Mouse (Mus musculus): Measurements from ENCODE around the gene Nectin4. TPM values are rescaled to one million over a fixed set of nuclear protein-coding genes. Genes with fewer than 3 reads are reported as not detected.

The Nectin4 gene
- polyA plus RNA-seq (2014; fragmentation: Illumina TruSeq; extraction: RNeasy Lipid Tissue Mini Kit (QIAGEN cat#74804); ENCODE audit: low read depth, low replicate concordance), result 0.74 TPM

DNA sequence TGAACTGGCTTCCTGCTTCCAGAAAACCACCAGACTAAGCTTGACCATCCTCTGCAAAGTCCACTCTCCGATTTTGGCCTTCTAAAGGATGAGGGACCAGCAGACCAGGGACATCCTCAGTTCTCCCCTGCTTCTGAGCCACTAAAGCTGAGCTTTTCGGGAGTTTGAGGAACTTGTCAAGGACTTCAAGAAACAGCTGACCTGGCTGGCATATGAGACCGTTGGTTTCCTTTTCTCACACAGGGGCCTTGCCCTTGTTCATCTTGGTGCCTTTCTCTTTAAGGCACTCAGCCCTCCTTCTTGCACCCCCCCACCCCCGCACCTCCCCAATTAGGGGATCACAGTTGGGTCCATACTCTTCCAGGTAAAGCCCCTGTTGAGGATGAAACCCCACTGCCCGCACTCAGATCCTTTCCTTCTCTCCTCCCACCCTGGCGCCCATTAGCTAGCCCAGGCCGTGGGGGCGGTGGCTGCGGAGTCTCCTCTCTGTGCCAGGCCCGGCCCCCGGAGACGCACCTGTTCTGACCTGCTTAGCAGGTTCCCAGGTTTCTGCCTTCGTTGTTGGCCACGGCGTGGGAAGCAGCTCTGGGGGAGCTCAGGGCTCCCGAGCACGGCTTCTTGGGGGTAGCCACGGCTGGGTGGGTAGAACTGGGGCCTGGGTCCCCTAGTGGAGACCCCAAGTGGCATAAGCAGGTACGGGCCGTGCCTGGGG, at the start of gene Nectin4:
TSS of gene Nectin4 (plus strand) at position 255 of the 712 bp plus-strand sequence.

DNA sequence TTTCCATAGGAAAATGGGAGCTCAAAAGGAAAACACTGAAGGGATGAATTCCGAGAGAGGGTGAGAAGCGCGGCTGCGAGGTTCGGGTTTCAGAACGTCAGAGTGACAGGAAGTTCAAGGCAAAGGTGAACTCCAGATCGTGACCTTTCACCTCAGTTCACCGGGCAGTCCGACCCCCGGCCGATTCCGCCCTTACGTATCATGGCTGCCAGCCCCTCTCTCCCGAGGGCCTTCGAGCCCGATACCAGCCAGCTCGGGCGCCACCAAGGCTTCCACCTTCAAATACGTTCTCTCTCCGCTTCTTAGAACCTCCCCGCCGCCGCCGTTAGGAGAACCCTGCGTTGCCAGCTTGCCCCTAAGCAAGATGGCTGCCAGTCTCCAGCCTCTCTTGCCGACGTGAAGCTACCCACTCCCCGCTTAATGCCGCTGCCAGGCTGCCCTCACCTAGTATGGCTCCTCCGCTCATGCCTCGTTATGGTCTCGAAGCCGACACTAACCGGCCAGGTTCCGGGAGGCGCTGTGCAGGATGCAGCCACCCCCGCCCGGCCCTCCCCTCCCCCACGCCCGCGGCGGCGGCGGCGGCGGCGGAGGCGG, 41.0 kb upstream of the Nectin4 start, which contains the start of gene Dedd:
TSS of gene Dedd (plus strand) at position 307 of the 594 bp plus-strand sequence.

DNA sequence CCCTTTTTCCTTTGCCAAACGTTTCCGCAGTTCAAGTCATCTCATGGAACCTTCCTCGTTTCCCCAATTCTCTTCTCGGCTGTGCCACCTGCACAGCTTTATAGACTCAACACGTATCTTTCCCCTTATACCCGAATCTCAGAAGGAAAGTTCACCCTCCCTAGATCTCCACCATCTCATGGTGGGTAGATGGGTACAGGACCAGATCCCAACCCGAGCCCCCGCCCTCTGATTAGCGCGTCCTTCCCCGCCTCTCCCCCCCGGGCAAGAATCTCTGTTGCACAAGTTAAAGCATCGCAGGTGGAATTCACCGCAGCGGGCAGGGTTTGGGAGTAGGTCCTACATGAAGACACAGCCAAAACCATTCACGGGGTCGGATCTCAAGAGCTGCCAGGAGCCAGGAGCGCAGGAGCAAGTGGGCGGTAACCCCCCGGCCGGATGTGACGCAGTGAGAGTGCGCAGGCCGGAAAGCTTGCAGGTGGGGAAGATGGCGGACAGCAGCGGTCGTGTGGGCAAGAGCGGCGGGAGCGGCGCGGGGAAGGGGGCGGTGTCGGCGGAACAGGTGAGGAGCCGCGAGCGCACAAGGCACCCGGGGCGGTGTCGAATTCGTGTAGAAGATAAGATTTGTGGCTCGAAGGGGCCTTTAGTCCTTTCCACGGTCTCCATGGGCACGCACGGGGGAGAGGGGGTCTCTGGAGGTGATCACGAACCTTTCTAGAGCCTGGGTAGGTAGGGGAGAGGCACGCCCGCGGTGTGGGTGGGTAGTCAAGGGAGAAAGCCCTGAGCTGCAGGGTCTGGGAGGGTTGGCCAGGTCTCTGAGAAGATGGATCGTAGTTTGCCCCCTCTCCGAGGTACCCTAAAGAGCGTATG, 24.4 kb upstream of the Nectin4 start, which contains the start of the genes Nit1 and Pfdn2:
TSS of gene Nit1 (minus strand) at position 422 of the 870 bp plus-strand sequence.
TSS of gene Pfdn2 (plus strand) at position 446 of the 870 bp plus-strand sequence.

DNA sequence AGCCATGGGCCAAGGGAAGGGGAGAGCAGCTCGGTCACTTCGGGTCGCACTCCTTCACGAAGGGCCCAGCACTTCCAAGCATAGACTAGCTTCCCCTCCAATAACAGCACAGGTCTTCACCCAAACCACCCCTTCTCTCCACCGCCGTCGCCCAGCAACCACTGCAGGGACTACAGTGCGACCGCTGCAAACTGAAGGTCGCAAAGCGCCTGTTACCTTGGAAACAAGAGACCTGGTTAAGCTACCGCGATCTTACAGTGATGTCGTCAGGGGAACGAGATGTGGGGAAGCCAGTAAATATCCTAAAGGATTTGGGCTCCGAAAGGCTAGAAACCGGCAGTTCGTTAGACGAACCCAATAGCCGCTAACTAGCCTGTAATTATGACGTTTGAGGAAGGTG, 9.2 kb upstream of the Nectin4 start, which contains the start of gene Klhdc9:
TSS of gene Klhdc9 (minus strand) at position 143 of the 400 bp plus-strand sequence.

DNA sequence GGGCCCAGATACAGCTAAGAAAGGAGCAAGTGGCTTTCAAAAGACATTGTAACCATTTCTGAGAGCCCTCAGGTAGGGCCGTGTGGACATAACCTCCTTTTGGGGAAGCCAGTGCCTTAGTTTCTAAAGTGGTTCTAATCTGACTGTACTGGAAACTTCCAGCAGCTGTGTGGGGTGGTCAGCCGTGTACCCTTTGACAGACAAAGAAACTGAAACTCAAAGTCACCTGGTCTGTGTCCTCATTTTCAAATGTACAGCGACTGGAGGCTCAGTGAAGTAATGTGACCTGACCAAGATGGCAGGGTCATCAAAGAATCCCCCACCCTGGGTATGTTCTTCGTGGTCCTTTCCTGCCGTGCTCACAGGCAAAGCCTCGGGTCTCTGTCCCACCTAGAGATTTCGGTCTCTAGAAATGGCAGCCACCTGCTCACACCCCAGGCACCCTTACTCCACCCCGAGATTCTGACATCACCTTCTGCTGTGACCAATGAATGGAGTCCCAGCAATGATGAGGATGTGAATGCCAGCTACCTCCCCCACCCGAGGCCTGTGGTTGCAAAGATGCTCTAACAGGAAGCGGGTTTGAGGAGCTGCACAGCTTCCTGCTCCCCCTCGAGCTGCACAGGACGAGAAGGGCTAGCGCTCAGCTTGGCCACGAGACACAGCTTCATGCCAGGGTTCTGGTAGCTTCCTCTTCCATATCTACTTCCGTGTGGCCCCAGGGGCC, 18.6 kb downstream of the Nectin4 start, which contains the start of gene Arhgap30:
TSS of gene Arhgap30 (plus strand) at position 579 of the 727 bp plus-strand sequence.

DNA sequence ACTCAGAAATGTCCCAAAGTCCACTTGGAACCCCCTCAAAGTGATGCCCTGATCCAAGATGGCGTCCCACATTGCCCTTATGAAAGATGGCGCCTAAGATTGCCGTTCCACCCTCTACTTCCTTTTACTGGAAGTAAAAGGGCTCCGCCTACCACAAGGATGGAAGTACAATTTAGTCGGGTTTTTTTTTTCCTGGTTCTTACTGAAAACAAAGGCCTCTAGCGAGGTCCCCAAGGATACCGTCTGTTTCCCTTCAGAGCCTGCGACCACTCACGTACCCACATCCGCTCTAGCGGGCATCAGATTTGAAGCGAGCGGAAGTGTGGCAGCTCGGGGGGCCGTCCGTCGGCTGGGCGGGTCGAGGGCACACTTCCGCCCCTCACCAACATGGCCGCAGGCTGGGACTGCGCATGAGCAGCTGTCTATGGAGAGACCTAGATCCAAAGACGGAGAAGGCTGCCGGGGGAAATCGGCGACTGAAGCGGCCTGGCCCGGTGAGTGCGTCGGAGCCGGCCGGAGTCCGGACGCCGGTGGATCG, 41.1 kb downstream of the Nectin4 start, which contains the start of gene Usf1:
TSS of gene Usf1 (plus strand) at position 367 of the 538 bp plus-strand sequence.

DNA sequence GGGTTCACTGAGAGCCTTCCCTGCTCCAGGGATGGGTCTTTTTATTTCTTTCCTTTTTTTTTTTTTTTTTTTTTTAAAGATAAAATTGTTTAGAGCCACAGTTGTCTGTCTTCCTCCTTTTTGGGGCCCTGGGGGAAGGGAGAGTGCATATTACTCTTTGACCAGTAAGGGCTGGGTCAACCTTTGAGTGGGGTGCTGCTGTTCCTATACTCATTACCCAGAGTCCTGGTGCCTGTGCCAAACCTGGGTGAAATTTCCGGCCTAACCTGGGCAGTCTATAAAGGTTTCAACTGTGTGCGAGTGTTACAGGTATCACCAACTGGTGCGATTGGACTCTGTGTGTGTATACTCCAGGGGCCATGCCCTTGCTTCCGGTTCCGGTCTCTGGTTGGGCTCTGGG, 48.8 kb downstream of the Nectin4 start, which contains the start of gene Tstd1:
TSS of gene Tstd1 (plus strand) at position 213 of the 400 bp plus-strand sequence.

DNA sequence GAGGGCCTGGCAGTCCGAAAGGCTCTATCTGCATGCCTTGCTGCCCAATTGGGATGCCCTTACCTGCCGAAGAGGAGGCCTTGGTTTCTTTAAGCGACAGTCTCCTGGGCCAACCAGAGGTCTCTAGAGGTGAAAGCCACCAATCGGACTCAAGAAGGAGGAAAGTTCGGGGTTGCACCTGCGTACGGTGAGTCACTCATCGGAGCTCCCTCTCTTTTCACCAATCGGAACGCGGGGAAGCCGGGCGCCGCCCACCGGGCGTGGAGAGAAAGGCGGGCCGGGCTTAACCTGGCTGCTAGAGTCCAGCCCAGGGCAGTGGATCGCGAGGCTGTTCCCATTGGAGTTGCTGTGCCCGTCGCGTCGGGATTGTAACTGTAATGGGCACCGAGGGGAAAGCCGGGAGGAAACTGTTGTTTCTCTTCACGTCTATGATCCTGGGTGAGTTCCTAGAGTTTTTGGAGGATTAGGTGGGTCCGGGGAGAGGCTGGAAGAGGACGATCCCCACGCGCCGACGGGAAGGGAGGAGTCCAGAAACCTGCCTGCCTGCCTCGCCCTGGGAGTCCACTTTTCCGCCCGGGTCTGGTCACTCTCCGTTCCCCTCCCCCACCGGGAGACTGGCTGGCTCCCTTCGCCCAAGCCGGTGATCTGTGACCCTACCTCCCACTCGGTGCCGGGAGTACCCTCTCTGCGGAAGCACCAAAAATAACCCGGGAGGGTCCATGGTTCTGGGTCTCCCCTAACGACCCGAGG, 67.5 kb downstream of the Nectin4 start, which contains the start of gene F11r:
TSS of gene F11r (plus strand) at position 272 of the 750 bp plus-strand sequence.

Other genes with a start within 250 kb of the Nectin4 start
- gene Sdhc, start 219.5 kb upstream of the Nectin4 start, polyA plus RNA-seq (2014; fragmentation: Illumina TruSeq; extraction: RNeasy Lipid Tissue Mini Kit (QIAGEN cat#74804); ENCODE audit: low read depth, low replicate concordance), result 19.0 TPM
- 0.17 TPM for gene Mpz, start 219.4 kb upstream of the Nectin4 start, polyA plus RNA-seq (2014; fragmentation: Illumina TruSeq; extraction: RNeasy Lipid Tissue Mini Kit (QIAGEN cat#74804); ENCODE audit: low read depth, low replicate concordance)
- 3.0 TPM for gene Pcp4l1, start 173.8 kb upstream of the Nectin4 start, polyA plus RNA-seq (2014; fragmentation: Illumina TruSeq; extraction: RNeasy Lipid Tissue Mini Kit (QIAGEN cat#74804); ENCODE audit: low read depth, low replicate concordance)
- gene Nr1i3, start 156.1 kb upstream of the Nectin4 start, polyA plus RNA-seq (2014; fragmentation: Illumina TruSeq; extraction: RNeasy Lipid Tissue Mini Kit (QIAGEN cat#74804); ENCODE audit: low read depth, low replicate concordance), result not detected
- 1.5 TPM for gene Tomm40l, start 147.6 kb upstream of the Nectin4 start, polyA plus RNA-seq (2014; fragmentation: Illumina TruSeq; extraction: RNeasy Lipid Tissue Mini Kit (QIAGEN cat#74804); ENCODE audit: low read depth, low replicate concordance)
- 1.5 TPM for gene Apoa2, start 145.0 kb upstream of the Nectin4 start, polyA plus RNA-seq (2014; fragmentation: Illumina TruSeq; extraction: RNeasy Lipid Tissue Mini Kit (QIAGEN cat#74804); ENCODE audit: low read depth, low replicate concordance)
- 7.2 TPM for gene Fcer1g, start 135.7 kb upstream of the Nectin4 start, polyA plus RNA-seq (2014; fragmentation: Illumina TruSeq; extraction: RNeasy Lipid Tissue Mini Kit (QIAGEN cat#74804); ENCODE audit: low read depth, low replicate concordance)
- gene Adamts4, start 119.7 kb upstream of the Nectin4 start, polyA plus RNA-seq (2014; fragmentation: Illumina TruSeq; extraction: RNeasy Lipid Tissue Mini Kit (QIAGEN cat#74804); ENCODE audit: low read depth, low replicate concordance), result 0.15 TPM
- gene Ndufs2, start 118.7 kb upstream of the Nectin4 start, polyA plus RNA-seq (2014; fragmentation: Illumina TruSeq; extraction: RNeasy Lipid Tissue Mini Kit (QIAGEN cat#74804); ENCODE audit: low read depth, low replicate concordance), result 30.8 TPM
- gene B4galt3, start 99.8 kb upstream of the Nectin4 start, polyA plus RNA-seq (2014; fragmentation: Illumina TruSeq; extraction: RNeasy Lipid Tissue Mini Kit (QIAGEN cat#74804); ENCODE audit: low read depth, low replicate concordance), result 3.2 TPM
- gene Ppox, start 88.9 kb upstream of the Nectin4 start, polyA plus RNA-seq (2014; fragmentation: Illumina TruSeq; extraction: RNeasy Lipid Tissue Mini Kit (QIAGEN cat#74804); ENCODE audit: low read depth, low replicate concordance), result 0.87 TPM
- 16.5 TPM for gene Usp21, start 82.1 kb upstream of the Nectin4 start, polyA plus RNA-seq (2014; fragmentation: Illumina TruSeq; extraction: RNeasy Lipid Tissue Mini Kit (QIAGEN cat#74804); ENCODE audit: low read depth, low replicate concordance)
- 38.4 TPM for gene Ufc1, start 75.1 kb upstream of the Nectin4 start, polyA plus RNA-seq (2014; fragmentation: Illumina TruSeq; extraction: RNeasy Lipid Tissue Mini Kit (QIAGEN cat#74804); ENCODE audit: low read depth, low replicate concordance)
- gene Dedd, start 41.0 kb upstream of the Nectin4 start, polyA plus RNA-seq (2014; fragmentation: Illumina TruSeq; extraction: RNeasy Lipid Tissue Mini Kit (QIAGEN cat#74804); ENCODE audit: low read depth, low replicate concordance), result 31.5 TPM
- 30.3 TPM for gene Nit1, start 24.5 kb upstream of the Nectin4 start, polyA plus RNA-seq (2014; fragmentation: Illumina TruSeq; extraction: RNeasy Lipid Tissue Mini Kit (QIAGEN cat#74804); ENCODE audit: low read depth, low replicate concordance)
- gene Pfdn2, start 24.4 kb upstream of the Nectin4 start, polyA plus RNA-seq (2014; fragmentation: Illumina TruSeq; extraction: RNeasy Lipid Tissue Mini Kit (QIAGEN cat#74804); ENCODE audit: low read depth, low replicate concordance), result 9.8 TPM
- gene Klhdc9, start 9.3 kb upstream of the Nectin4 start, polyA plus RNA-seq (2014; fragmentation: Illumina TruSeq; extraction: RNeasy Lipid Tissue Mini Kit (QIAGEN cat#74804); ENCODE audit: low read depth, low replicate concordance), result 0.91 TPM
- gene Arhgap30, start 18.9 kb downstream of the Nectin4 start, polyA plus RNA-seq (2014; fragmentation: Illumina TruSeq; extraction: RNeasy Lipid Tissue Mini Kit (QIAGEN cat#74804); ENCODE audit: low read depth, low replicate concordance), result 10.2 TPM
- 1.4 TPM for gene Usf1, start 41.2 kb downstream of the Nectin4 start, polyA plus RNA-seq (2014; fragmentation: Illumina TruSeq; extraction: RNeasy Lipid Tissue Mini Kit (QIAGEN cat#74804); ENCODE audit: low read depth, low replicate concordance)
- gene Tstd1, start 48.8 kb downstream of the Nectin4 start, polyA plus RNA-seq (2014; fragmentation: Illumina TruSeq; extraction: RNeasy Lipid Tissue Mini Kit (QIAGEN cat#74804); ENCODE audit: low read depth, low replicate concordance), result not detected
- gene F11r, start 67.4 kb downstream of the Nectin4 start, polyA plus RNA-seq (2014; fragmentation: Illumina TruSeq; extraction: RNeasy Lipid Tissue Mini Kit (QIAGEN cat#74804); ENCODE audit: low read depth, low replicate concordance), result 12.5 TPM
- gene Alyref2, start 133.4 kb downstream of the Nectin4 start, polyA plus RNA-seq (2014; fragmentation: Illumina TruSeq; extraction: RNeasy Lipid Tissue Mini Kit (QIAGEN cat#74804); ENCODE audit: low read depth, low replicate concordance), result 0.49 TPM
- gene Itln1, start 165.2 kb downstream of the Nectin4 start, polyA plus RNA-seq (2014; fragmentation: Illumina TruSeq; extraction: RNeasy Lipid Tissue Mini Kit (QIAGEN cat#74804); ENCODE audit: low read depth, low replicate concordance), result not detected
- 0.52 TPM for gene Cd244a, start 189.1 kb downstream of the Nectin4 start, polyA plus RNA-seq (2014; fragmentation: Illumina TruSeq; extraction: RNeasy Lipid Tissue Mini Kit (QIAGEN cat#74804); ENCODE audit: low read depth, low replicate concordance)
- 2.9 TPM for gene Ly9, start 237.3 kb downstream of the Nectin4 start, polyA plus RNA-seq (2014; fragmentation: Illumina TruSeq; extraction: RNeasy Lipid Tissue Mini Kit (QIAGEN cat#74804); ENCODE audit: low read depth, low replicate concordance)